Mouse (Mus musculus): ENCODE measurements around the gene Olfr187. TPM values are rescaled to one million over a fixed set of nuclear protein-coding genes. Genes with fewer than 3 reads are reported as not detected.

The Olfr187 gene
- polyA plus RNA-seq (2012; rRNA removed; ENCODE audit: low replicate concordance) = not detected in 2 replicates

DNA sequence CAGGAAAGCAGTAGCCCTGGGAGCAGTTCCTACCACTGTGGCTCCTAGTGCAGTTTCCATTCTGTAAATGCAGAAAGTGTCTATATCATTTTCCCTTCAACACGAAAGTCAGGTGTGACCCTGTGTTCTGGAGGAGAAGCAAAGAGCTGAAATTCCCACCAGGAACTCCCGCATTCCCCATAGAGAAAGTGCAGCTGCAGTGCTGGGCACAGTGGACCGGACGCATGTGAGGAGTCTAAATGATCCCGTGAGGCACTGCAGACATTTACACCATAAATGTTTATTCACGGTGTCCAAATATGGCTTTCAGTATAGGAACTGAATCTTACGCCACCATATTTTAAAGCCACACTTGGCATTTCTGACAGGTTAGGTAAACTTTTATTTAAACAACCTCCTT is at the start of gene Olfr187:
Gene Olfr187, minus strand, starts transcription at position 58 of the 400 bp plus-strand sequence.

DNA sequence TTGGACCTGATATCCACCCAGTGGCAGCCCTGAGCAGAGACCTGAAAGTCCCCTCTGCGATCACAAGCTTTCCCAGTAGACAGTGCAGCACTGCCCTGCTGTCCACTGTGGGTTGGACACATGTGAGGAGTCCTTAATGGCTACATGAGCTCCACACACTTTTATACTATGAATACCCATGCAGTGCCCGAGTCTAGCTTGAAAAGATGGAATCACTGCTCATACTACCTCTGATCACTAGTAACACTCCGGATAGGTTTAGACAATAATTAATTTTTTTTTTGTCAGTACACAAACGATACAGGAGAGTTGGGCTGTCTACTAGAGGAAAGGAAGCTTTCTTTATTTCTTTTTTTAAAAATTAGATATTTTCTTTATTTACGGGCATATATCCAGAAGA is 38.3 kb upstream of the Olfr187 start, which contains the start of gene Olfr190:
Gene Olfr190, minus strand, starts transcription at position 101 of the 400 bp plus-strand sequence.

DNA sequence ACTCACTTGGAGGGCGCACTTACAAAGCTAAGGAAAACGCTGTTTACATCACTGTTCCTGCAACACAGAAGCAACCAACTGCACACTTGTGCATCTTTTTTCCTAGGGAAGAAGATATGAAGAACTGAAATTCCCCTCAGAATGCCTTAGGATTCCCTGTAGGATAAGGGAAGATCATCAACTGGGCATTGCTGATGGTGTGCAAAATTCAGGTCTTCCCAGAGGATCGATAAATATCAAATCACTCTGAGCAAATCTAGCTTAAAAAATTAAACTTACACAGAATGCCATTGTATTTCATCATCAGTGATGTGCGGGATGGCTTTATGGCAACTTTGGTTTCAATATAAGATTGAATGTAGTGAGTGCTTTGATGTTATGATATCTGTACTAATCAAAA is 9.4 kb downstream of the Olfr187 start, which contains the start of gene Olfr186:
Gene Olfr186, minus strand, starts transcription at position 101 of the 400 bp plus-strand sequence.

DNA sequence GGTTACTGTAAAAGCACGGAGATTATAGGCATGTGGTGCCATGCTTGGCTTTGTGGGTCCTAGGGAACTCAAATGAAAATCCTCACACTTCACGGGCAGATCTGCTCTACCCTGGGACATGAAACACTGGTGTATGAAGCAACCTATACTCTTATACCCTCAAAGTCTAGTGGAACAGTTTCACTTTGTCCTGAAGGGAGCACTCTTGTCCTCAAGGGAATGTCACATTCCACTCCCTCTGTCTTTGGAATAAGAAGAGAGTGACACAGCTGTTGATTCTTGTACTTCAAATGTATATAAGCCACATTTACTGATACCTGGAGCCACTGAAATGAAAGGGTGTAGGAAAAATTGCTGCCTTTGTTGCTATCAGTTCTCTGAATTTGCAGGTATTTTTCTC is 44.5 kb downstream of the Olfr187 start, which contains the start of gene Olfr183:
Gene Olfr183, plus strand, starts transcription at position 301 of the 400 bp plus-strand sequence.

Other genes with a start within 250 kb of the Olfr187 start
- gene Olfr173, start 239.5 kb downstream of the Olfr187 start, polyA plus RNA-seq (2012; rRNA removed; ENCODE audit: low replicate concordance) = not detected in 2 replicates
- gene Olfr175-ps1, start 213.0 kb downstream of the Olfr187 start, polyA plus RNA-seq (2012; rRNA removed; ENCODE audit: low replicate concordance) = not detected in 2 replicates
- gene Olfr177, start 165.0 kb downstream of the Olfr187 start, polyA plus RNA-seq (2012; rRNA removed; ENCODE audit: low replicate concordance) = not detected in 2 replicates
- gene Olfr178, start 147.7 kb downstream of the Olfr187 start, polyA plus RNA-seq (2012; rRNA removed; ENCODE audit: low replicate concordance) = not detected in 2 replicates
- not detected in 2 replicates for gene Olfr181, start 111.0 kb downstream of the Olfr187 start, polyA plus RNA-seq (2012; rRNA removed; ENCODE audit: low replicate concordance)
- not detected in 2 replicates for gene Olfr180, start 110.4 kb downstream of the Olfr187 start, polyA plus RNA-seq (2012; rRNA removed; ENCODE audit: low replicate concordance)
- gene Olfr183, start 44.4 kb downstream of the Olfr187 start, polyA plus RNA-seq (2012; rRNA removed; ENCODE audit: low replicate concordance) = not detected in 2 replicates
- gene Olfr186, start 9.5 kb downstream of the Olfr187 start, polyA plus RNA-seq (2012; rRNA removed; ENCODE audit: low replicate concordance) = not detected in 2 replicates
- gene Olfr190, start 38.2 kb upstream of the Olfr187 start, polyA plus RNA-seq (2012; rRNA removed; ENCODE audit: low replicate concordance) = not detected in 2 replicates
- not detected in 2 replicates for gene Olfr191, start 50.1 kb upstream of the Olfr187 start, polyA plus RNA-seq (2012; rRNA removed; ENCODE audit: low replicate concordance)
- not detected in 2 replicates for gene Olfr193, start 72.1 kb upstream of the Olfr187 start, polyA plus RNA-seq (2012; rRNA removed; ENCODE audit: low replicate concordance)
- gene Olfr194, start 81.3 kb upstream of the Olfr187 start, polyA plus RNA-seq (2012; rRNA removed; ENCODE audit: low replicate concordance) = not detected in 2 replicates
- not detected in 2 replicates for gene Olfr195, start 107.3 kb upstream of the Olfr187 start, polyA plus RNA-seq (2012; rRNA removed; ENCODE audit: low replicate concordance)
- not detected in 2 replicates for gene Olfr196, start 130.7 kb upstream of the Olfr187 start, polyA plus RNA-seq (2012; rRNA removed; ENCODE audit: low replicate concordance)
- gene Olfr198, start 163.8 kb upstream of the Olfr187 start, polyA plus RNA-seq (2012; rRNA removed; ENCODE audit: low replicate concordance) = not detected in 2 replicates
- not detected in 2 replicates for gene Olfr199, start 180.0 kb upstream of the Olfr187 start, polyA plus RNA-seq (2012; rRNA removed; ENCODE audit: low replicate concordance)
- gene Olfr201, start 232.9 kb upstream of the Olfr187 start, polyA plus RNA-seq (2012; rRNA removed; ENCODE audit: low replicate concordance) = not detected in 2 replicates
- gene Olfr202, start 247.0 kb upstream of the Olfr187 start, polyA plus RNA-seq (2012; rRNA removed; ENCODE audit: low replicate concordance) = not detected in 2 replicates

All from duodenum, adult 2 months (tissue).